Mouse (Mus musculus) colon, adult 2 months (tissue): ENCODE measurements around the gene Gm7735. TPM values are rescaled to one million over a fixed set of nuclear protein-coding genes. Genes with fewer than 3 reads are reported as not detected.

ENCODE experiments used
- polyA plus RNA-seq: library from polyadenylated mRNA; depleted of rRNA; stranded (reverse); fragments of >200 nt; gene quantifications from 2 replicates; pipeline ENCODE4 v1.2.3, GENCODE M21; 2012; rRNA removed

Gene Gm7735
- polyA plus RNA-seq, result not detected in 2 replicates

GRCm38 (mm10) chr16:89169190-89169589 is at the start of gene Gm7735:
Gene Gm7735 (plus strand): TSS chr16:89169490.

GRCm38 (mm10) chr16:89140551-89140950 is 28.7 kb upstream of the Gm7735 start, which contains the start of gene Gm6358:
Gene Gm6358 (plus strand): TSS chr16:89140851.

DNA sequence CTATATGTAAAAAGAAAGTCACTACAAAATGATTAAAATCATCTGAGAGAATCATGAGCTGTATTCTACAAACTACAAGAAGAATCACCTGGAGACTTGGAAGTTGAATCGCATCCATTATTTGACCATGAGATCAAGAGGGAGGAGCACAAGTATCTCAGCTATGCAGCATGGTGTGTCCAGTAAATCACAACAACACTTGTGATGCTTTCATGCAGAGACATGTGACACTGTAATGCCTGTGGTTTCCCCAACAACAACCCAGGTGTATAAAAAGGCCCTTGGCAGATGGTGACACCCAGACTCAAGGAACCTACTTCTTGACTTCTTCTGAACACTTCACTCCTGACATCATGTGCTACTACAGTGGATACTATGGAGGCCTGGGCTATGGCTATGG is 18.5 kb upstream of the Gm7735 start, which contains the start of gene Gm10061:
Gene Gm10061 (plus strand): TSS at position 301 of the 400 bp plus-strand sequence.

GRCm38 (mm10) chr16:89157652-89158051 is 11.6 kb upstream of the Gm7735 start, which contains the start of gene Gm9789:
Gene Gm9789 (plus strand): TSS chr16:89157952.

GRCm38 (mm10) chr16:89174435-89174834 is 5.1 kb downstream of the Gm7735 start, which contains the start of gene 1110057P08Rik:
Gene 1110057P08Rik (plus strand): TSS chr16:89174735.

DNA sequence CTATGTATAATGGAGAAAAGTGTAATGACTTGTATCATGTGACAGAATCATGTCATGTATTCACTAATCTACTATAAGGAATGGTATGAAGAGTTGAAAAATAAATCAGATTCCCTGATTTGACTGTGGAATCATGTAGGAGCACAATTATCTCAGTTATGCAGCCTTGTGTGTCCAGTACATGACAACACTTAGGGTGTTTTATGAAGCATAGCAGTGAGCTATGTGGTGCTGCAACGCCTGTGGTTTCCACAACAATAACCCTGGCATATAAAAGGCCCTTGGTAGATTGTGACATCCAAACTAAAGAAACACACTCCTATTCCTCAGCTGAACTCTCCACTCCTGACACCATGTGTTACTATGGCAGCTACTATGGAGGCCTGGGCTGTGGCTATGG is 36.3 kb downstream of the Gm7735 start, which contains the start of gene Krtap20-2:
Gene Krtap20-2 (plus strand): TSS at position 301 of the 400 bp plus-strand sequence.

Other genes starting within 250 kb of the Gm7735 start
- not detected in 2 replicates for gene Krtap19-9b, start 237.2 kb upstream of the Gm7735 start, polyA plus RNA-seq
- gene Krtap16-3, start 206.6 kb upstream of the Gm7735 start, polyA plus RNA-seq, result not detected in 2 replicates
- not detected in 2 replicates for gene Krtap22-2, start 158.7 kb upstream of the Gm7735 start, polyA plus RNA-seq
- gene Gm10229, start 154.2 kb upstream of the Gm7735 start, polyA plus RNA-seq, result not detected in 2 replicates
- gene Krtap6-1, start 137.8 kb upstream of the Gm7735 start, polyA plus RNA-seq, result not detected in 2 replicates
- not detected in 2 replicates for gene Gm10228, start 128.0 kb upstream of the Gm7735 start, polyA plus RNA-seq
- not detected in 2 replicates for gene Krtap6-5, start 121.6 kb upstream of the Gm7735 start, polyA plus RNA-seq
- gene 1110025L11Rik, start 105.5 kb upstream of the Gm7735 start, polyA plus RNA-seq, result not detected in 2 replicates
- gene Krtap6-3, start 85.5 kb upstream of the Gm7735 start, polyA plus RNA-seq, result not detected in 2 replicates
- not detected in 2 replicates for gene Gm6358, start 28.6 kb upstream of the Gm7735 start, polyA plus RNA-seq
- not detected in 2 replicates for gene Gm10061, start 18.4 kb upstream of the Gm7735 start, polyA plus RNA-seq
- gene Gm9789, start 11.5 kb upstream of the Gm7735 start, polyA plus RNA-seq, result not detected in 2 replicates
- not detected in 2 replicates for gene 1110057P08Rik, start 5.2 kb downstream of the Gm7735 start, polyA plus RNA-seq
- not detected in 2 replicates for gene Krtap20-2, start 36.4 kb downstream of the Gm7735 start, polyA plus RNA-seq
- not detected in 2 replicates for gene Krtap21-1, start 234.4 kb downstream of the Gm7735 start, polyA plus RNA-seq